Comparison of ENCODE assay signal across 31 mouse cellular contexts in genomic region chr2:42284203-42284602, GRCm38 (mm10).
DNase-seq lines count a peak whose midpoint lies in the region; ATAC-seq and TF ChIP-seq lines count a peak whose summit lies in the region.
"Had no signal": no experiment of that assay in that cellular context is flagged by ENCODE, and none has a peak within 500 bp of the region (broad histone marks: within the 10 kb centered on the region; RNA-seq: fewer than 3 reads in every experiment).

No protein-coding gene starts in this region.

- H3K9ac ChIP-seq in kidney, embryonic 15.5 days, result no peak overlapping the region
- H3K9ac ChIP-seq: embryonic facial prominence, embryonic 13.5 days; forebrain, postnatal 0 days; hindbrain, embryonic 12.5 days; intestine, embryonic 15.5 days; limb, embryonic 12.5 days; liver, embryonic 15.5 days; lung, embryonic 15.5 days; neural tube, embryonic 12.5 days; stomach, embryonic 15.5 days had no signal

- no peak for ATAC-seq in kidney, embryonic 15.5 days (replicated peaks; ENCODE audit: low FRiP score)
- ATAC-seq: CD4-positive, CD25-positive, alpha-beta regulatory T cell, adult 4 months; forebrain, postnatal 0 days; hindbrain, postnatal 0 days; intestine, embryonic 15.5 days had no signal

- H3K36me3 ChIP-seq in kidney, embryonic 15.5 days, result no peaks in the 10 kb centered on the region
- H3K36me3 ChIP-seq: embryonic facial prominence, embryonic 13.5 days; forebrain, embryonic 10.5 days; hindbrain, embryonic 12.5 days; intestine, embryonic 15.5 days; limb, embryonic 12.5 days; liver, embryonic 15.5 days; lung, embryonic 15.5 days; midbrain, embryonic 10.5 days; neural tube, embryonic 12.5 days; stomach, embryonic 15.5 days had no signal

- no peaks in the 10 kb centered on the region for H3K27me3 ChIP-seq in kidney, embryonic 15.5 days
- H3K27me3 ChIP-seq: embryonic facial prominence, embryonic 13.5 days; hindbrain, embryonic 12.5 days; intestine, embryonic 15.5 days; limb, embryonic 12.5 days; liver, embryonic 15.5 days; lung, embryonic 15.5 days; neural tube, embryonic 12.5 days; stomach, embryonic 15.5 days had no signal

- no peak overlapping the region for H3K4me3 ChIP-seq in layer of hippocampus, adult 2 months
- no peak overlapping the region for H3K4me3 ChIP-seq in kidney, embryonic 15.5 days (replicated peaks)
- H3K4me3 ChIP-seq: embryonic facial prominence, embryonic 13.5 days; forebrain, embryonic 10.5 days; gastrocnemius, adult 2 months; hindbrain, embryonic 12.5 days; intestine, embryonic 15.5 days; limb, embryonic 12.5 days; liver, embryonic 15.5 days; lung, embryonic 15.5 days; midbrain, embryonic 10.5 days; myocyte; neural tube, embryonic 12.5 days; stomach, embryonic 15.5 days had no signal

- H3K4me1 ChIP-seq in kidney, embryonic 15.5 days, result no peaks in the 10 kb centered on the region
- H3K4me1 ChIP-seq: embryonic facial prominence, embryonic 13.5 days; hindbrain, embryonic 12.5 days; intestine, embryonic 15.5 days; liver, embryonic 15.5 days; lung, embryonic 15.5 days; neural tube, embryonic 12.5 days; stomach, embryonic 15.5 days had no signal

- H3K27ac ChIP-seq in layer of hippocampus, adult 2 months, result peak overlapping the region; percentile 68; the same call in 1 of the 2 replicates
- no peak overlapping the region for H3K27ac ChIP-seq in kidney, embryonic 15.5 days
- H3K27ac ChIP-seq: embryonic facial prominence, embryonic 13.5 days; forebrain, embryonic 10.5 days; gastrocnemius, adult 2 months; hindbrain, embryonic 12.5 days; hindbrain, postnatal 0 days; intestine, embryonic 15.5 days; limb, embryonic 12.5 days; liver, embryonic 15.5 days; lung, embryonic 15.5 days; midbrain, embryonic 10.5 days; neural tube, embryonic 12.5 days; stomach, embryonic 15.5 days had no signal

- no peak for TF ChIP-seq CTCF in layer of hippocampus, adult 2 months (conservative IDR thresholded peaks at IDR 0.05)

- H3K4me2 ChIP-seq in kidney, embryonic 15.5 days, result no peak overlapping the region
- H3K4me2 ChIP-seq: embryonic facial prominence, embryonic 13.5 days; heart, embryonic 11.5 days; hindbrain, embryonic 12.5 days; intestine, embryonic 15.5 days; limb, embryonic 12.5 days; liver, embryonic 15.5 days; lung, embryonic 15.5 days; neural tube, embryonic 12.5 days; stomach, embryonic 15.5 days had no signal

- peak; percentile 29 for DNase-seq in cerebellum, adult 9-10 months
- no peak for DNase-seq in cerebellum, postnatal 10 days
- peak in 1 of 2 experiments; percentile 5 for DNase-seq in layer of hippocampus, adult 2 months (ENCODE audit: low spot score in 2 of 2)
- no peak for DNase-seq in layer of hippocampus, postnatal 36 days
- DNase-seq in right cerebral cortex, adult 18-20 months, result peak; percentile 40
- DNase-seq in right cerebral cortex, postnatal 14 days, result no peak
- DNase-seq: adrenal gland, postnatal 25 days; forebrain, postnatal 0 days; gastrocnemius, adult 2 months; gastrocnemius, postnatal 36 days; heart, adult 18-20 months; heart, postnatal 36 days; kidney, adult 2 months; kidney, postnatal 10 days; layer of hippocampus, adult 9-11 months; thymus, postnatal 14 days had no signal

- H3K9me3 ChIP-seq in kidney, embryonic 15.5 days (replicated peaks), result no peaks in the 10 kb centered on the region
- H3K9me3 ChIP-seq: embryonic facial prominence, embryonic 13.5 days; forebrain, embryonic 10.5 days; hindbrain, embryonic 12.5 days; intestine, embryonic 15.5 days; limb, embryonic 12.5 days; liver, embryonic 15.5 days; lung, embryonic 15.5 days; midbrain, embryonic 10.5 days; neural tube, embryonic 12.5 days; stomach, embryonic 15.5 days had no signal

Comparison
In these comparisons a context has a peak if more than half of its experiments do, and no peak if none do; other contexts are left out.
1. DNase-seq: peak in cerebellum, adult 9-10 months (single experiment) and right cerebral cortex, adult 18-20 months (single experiment); none in cerebellum, postnatal 10 days (0 of 2), layer of hippocampus, postnatal 36 days (0 of 2) and right cerebral cortex, postnatal 14 days (single experiment).